Mouse (Mus musculus) natural killer cell, adult 2 months (primary cell): ENCODE measurements at regions not wholly inside any gene's neighbourhood (a gene's known extent, or its start where the extent isn't known, plus 50 kb on each side); places are given as distances from the start of the nearest gene placed in this dataset.

Source experiments
- DNase-seq, 2 experiments: peaks; one replicate each; pipeline ENCODE4 v3.0.0; 2022; ENCODE audit warnings: low spot score in 2 of 2

DNA sequence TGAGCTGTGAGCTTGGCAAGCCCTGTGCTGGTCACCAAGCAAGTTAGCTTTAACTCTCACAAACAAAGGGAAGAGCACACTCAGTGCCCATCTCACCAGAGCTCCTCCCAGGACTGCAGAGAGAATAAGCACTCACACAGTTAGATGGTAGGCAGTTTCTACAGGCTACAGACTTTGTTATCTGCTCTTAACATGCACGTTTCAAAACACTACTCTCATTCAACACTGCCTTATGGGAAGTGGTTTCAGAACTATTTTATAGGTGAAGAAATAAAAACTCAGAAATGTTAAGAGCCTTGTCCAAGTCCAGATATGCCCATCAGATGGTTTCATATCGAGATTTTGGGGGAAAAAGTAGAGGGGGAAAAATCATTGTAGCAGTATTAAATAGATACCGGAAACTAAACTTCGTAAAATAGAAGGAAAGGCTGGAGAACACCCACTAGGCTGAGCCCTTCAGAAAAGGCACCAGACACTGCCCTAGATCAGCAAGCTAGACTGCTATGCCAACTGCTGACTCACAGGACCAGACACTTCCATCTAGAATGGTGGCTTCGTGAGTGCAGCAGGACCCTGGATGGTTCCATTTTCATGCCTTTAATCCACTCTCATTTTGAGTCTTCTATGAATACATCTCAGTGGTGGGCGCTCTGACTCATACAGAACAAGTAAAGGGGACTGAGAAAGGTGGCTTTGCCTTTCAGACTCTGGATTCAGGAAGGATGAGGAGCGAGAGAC is 51.3 kb upstream of the Serbp1 start:
- no peak for DNase-seq

DNA sequence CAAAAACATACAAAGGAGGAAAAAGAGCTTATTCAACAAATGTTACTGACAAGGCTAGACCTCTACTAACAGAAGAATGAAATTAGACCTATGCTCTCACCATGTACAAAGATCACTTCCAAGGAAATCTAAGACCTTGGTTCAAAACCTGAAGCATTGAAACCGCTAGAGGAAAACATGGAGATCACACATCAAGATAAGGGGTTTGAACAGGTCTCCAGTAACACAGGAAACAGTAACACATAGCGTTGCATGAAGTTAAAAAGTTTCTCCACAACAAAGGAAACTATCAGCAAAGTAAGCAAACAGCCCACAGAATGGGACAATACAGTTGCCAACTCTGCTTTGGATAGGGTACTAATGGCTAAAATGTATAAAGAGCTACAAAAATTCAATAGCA is 53.3 kb upstream of the Serbp1 start:
- DNase-seq = no peak

DNA sequence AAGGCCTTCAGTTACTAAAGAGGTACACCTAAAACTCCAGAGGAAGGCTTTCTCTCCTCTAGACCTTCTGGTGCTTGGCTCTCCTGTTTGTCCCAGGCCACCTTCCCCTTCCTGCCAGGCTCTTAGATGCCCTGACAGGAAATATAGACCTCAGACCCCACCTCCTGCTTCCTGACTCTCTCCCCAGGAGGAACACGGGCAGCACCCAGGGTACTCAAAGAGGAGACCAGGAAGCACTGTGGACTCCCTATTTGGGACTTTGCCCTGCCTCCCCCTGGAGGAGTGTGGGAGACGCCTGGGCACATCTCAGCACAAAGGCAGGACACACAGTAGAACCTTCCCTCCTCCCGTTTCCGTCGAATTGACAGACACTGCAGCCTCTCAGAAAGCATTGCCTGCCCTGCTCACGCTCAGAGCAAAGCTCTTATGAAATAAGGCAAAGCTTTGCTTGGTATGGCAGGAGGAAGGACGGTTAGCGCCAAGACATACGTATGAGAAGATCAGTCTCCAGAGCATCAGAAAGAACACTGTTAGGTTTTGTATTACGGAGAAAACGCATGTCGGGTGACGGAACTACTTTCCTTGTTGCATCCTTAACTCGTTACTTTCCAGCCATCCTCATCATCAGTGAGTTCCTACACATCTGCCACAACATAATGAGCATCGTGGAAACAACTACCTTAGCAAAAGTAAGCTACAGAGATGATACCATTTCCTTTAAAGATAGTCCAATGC is 54.3 kb upstream of the Serbp1 start:
- no peak for DNase-seq

DNA sequence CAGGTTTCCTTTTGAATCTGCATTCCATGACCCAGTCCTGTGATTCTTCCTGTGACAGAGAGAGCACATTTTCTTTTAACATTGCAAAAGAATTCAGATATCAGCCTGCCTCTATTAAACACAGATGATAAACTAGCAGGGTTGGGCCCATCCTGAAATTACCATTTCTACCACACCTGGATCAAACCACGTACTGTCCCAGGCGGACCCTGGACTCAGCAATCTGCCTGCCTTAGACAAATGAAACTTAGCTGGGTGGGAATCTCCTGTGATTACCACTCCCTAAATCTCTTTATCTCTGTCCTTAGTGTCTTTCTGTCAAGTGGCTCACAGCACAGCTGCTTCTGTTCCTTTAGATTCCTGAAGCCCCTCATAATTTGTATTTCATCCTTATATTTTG is 55.5 kb upstream of the Serbp1 start:
- no peak for DNase-seq

DNA sequence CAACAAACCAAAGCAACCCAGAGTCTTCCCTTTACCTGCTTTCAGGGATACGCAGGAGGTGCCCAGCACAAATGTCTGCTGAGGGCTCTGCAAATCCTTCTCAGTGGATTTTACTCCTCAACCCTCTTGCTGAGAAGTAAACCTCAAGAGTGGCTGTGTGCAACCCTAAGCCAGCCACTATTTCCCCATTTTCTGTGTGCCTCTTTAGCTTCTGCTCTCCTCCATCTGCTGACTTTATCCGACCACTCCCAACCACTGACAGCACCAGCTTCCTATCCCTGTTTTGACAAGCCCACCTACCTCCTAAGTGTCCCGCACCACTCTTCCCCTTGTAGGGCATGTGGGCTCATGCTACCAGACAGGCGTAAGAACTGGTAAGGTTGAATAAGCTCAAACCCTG is 56.5 kb upstream of the Serbp1 start:
- no peak for DNase-seq

DNA sequence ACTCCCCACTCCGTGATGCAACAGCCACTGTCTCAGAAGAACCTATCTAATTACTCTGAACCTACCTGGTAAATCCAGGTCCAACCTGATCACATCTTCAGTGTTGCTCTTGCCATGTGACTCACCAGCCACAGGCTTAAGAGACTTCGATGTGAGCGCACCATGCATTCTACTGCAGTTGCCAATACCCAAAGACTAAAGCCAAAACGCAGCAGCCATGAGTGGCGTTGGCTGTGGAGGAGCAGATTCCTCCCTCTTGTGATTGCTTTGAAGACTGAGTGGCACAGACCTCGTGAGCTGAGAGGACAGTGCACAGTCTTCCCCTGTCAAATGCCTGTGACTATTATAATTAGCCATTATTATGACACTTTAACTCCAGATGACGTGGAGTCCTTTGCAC is 58.6 kb upstream of the Serbp1 start:
- no peak for DNase-seq

DNA sequence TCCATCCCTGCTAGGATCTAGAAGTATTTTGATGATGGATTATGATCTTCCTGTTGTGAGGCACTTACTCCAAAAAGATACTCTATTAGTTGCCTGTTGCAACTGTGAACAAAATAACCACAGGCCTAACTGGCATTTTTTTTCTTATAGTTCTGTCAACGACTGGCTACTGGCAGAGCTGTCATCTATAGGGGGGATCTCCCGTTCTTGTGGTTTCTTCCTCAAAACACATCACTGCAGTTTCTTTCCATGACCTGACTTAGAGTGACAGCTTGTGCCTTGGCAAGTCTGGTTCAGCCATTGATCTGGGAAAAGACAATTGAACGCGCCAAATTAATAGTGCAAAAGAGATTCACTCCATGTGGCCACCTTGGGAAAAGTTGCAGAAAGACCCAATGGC is 59.4 kb upstream of the Serbp1 start:
- DNase-seq = no peak

DNA sequence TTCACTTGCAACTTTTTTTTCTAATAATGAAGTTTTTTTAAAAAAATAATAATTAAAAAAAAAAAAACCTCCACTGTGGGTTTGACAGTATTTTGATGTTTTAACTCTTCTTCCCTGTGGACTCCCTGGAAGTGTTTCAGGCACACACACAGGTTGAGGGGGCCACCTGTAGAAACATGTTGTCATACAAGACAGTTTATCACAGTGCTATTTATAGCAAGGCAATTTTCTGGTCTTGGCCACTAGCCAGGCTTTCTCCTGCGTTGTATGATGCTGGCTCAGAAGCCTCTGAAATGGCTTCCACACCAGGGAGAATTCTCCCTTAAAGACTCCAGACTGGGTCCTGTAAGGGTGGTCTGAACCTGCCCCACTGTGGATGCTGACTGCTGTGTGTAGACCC is 59.9 kb upstream of the Serbp1 start:
- no peak for DNase-seq

DNA sequence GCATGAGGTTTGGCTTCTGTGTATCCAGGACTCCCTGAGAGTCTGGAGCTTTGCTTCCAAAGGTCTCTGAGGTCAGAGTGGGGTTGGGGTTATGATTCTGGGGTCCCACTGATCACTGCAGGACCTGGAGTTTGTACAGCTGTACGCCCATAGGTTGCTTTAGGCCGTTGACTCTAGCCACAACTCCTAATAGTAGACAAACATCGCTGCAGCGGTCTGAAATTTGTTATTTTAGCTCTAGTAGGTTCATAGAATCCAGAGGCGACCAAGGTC is 67.4 kb upstream of the Serbp1 start:
- no peak for DNase-seq

DNA sequence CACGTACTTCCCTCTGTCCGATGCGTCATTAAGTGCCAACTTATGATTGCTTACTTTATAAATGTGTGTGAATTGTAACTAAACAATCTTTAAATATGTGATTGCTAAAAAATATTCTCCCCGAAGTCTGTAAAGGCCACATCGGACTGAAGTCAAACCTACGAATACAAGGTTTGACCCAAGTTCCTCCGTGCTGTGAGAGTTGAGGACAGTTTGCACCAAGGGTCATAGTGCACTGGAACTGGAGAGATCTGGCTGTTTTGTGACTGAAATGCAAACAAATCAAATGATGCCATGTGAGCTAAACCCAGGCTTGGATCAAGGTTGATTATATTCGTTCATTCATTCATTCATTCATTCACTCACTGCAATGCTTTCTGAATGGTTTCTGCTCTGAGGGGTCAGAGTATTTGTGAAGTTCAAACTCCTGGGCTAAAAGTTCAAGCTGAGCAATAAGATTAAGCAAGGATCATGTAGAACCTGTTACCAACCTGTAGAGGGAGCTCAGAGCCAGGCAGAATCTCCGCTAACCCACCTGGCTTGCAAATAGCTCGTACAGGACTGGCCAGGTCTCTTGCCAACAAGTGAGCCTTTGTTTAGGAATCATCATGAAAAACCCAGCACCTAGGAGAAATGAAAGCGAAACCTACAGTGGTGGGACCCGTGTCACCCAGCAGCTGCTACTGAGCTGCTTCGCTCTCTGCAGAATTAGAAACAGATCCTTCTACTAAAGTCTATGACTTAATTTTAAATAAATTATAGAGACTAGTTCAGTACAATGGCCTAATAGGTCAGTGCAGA is 67.9 kb upstream of the Serbp1 start:
- peak; percentile 18 to 55 for DNase-seq

DNA sequence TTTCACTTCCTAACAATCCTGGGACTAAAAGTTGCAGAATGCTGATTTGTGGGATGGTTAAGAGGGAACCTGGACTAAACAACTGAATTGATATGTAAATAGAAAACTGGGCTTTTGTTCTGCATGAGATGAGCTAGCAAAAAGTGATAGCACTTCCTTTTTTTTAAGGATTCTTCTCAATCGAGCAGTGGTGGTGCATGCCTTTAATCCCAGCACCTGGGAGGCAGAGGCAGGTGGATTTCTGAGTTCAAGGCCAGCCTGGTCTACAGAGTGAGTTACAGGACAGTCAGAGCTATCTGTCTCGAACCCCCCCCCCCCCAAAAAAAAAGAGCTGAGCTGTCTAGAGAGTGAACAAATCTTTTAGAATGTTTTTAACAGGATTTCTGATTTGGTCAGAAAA is 69.2 kb upstream of the Serbp1 start:
- DNase-seq = no peak

DNA sequence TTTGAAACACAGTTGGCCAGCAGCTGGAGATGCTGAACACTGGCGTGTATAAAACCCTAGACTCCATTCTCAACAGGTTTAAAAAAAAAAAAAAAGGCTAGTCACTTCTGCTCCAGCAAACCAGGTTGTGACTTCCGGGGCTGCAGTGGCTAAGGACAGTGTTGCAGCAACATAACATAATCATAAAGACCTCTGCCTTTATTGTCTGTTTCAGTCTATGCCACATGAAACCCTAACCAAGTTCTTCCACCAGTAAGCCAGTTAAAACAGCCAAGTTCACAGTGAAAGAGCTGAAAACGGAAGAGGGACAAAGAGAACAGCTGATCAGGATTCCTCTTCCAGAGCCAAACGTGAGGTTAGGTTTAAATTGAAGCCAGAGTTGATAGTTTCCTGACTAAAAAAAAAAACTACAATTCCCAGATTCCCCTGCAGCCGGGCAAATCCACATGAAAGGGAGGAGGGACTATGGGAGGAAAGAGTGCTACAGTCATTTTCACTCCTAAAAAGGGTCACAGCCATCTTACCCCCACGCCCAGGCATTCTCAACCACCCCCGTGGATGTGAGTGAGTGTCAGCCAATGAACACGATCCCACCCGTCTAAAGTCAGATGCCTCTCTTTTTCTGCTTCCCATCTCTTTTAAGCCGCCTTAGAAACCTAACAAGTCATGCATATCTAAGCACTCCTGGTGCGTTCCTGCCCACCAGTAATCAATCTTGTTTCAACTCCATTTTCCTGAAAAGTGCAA is 69.8 kb upstream of the Serbp1 start:
- no peak for DNase-seq

DNA sequence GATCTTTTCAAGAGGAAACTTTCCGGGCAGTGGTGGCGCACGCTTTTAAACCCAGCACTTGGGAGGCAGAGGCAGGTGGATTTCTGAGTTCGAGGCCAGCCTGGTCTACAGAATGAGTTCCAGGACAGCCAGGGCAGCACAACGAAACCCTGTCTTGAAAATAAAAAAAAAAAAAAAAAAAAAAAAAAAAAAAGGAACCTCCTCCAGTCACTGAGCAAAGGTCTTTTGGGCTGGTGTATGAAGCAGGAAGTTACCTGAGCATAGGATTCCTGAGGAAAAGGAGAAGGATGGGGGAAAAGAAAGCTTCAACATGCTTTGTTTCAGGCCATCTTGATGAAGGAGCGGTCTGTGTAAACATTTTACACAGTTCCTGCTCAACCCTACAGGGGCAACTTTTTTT is 72.9 kb upstream of the Serbp1 start:
- DNase-seq = no peak

DNA sequence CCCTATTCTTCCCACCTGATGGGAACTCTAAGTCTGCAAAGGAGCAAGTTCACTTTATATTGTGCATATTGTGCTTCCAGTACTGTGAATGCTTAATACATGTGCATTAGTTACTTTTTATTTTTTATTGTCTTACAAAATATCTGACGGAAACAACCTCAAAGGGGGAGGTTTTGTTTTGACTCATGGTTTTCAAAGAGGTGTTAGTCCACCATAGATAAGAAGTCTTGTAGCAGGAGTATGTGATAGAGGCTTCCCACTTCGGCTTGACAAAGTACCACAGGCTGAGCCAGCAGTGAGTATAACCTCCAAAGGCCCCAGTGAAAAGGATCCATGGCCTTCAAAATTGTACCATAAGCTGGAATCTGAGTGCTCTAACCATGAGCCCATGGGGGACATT is 74.0 kb upstream of the Serbp1 start:
- DNase-seq = no peak

DNA sequence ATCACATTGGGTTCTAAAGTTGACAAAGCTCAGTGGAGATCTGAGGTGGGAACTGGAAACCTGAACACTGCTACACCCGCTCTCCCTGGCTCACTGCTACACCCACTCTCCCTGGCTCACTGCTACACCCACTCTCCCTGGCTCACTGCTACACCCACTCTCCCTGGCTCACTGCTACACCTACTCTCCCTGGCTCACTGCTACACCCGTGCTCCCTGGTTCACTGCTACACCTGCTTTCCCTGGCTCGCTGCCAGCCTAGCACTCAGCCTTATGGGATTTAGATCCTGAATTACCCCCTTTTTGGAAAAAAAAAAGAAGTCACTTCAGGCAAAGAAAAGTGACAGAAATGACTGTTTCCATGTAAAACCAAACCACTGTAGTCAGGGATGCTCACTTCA is 75.2 kb upstream of the Serbp1 start:
- no peak for DNase-seq

DNA sequence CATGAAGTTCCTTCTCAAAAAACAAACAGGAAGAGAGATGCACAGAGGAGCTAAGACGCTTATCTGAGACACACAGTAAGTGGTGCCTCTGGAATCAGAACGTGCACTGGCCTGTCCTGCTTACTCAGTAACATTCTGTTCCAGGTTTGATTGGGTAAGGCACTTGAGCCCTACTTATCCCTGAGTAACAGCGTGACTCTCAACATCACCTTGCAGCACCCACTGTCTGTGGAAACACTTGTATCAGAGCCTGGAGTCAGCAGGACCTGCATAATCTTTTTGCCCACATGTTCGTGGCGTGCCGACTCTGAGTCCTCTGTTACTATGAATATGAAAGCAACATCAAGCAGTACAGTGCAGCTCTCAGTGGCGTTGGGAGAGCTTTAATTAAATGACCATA is 76.4 kb upstream of the Serbp1 start:
- DNase-seq = no peak

DNA sequence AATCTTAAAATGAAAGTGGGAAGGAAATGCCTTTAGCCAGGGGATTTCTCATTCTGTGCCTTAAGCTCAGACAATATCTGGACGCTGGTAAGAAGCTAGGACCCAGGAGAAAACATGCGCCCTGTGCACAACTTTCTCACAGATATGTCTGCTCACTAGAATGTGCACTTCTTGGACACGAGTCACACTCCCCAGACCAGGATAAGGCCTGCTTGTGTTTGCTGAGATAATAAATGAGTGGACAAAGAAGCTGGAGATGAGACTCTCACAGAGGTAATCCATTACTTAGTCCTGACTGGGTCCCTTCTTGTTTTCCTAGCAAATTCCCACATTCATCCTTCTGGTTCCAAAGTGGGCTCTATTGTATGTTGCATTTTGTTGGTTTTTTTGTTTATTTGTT is 77.4 kb upstream of the Serbp1 start:
- no peak for DNase-seq

DNA sequence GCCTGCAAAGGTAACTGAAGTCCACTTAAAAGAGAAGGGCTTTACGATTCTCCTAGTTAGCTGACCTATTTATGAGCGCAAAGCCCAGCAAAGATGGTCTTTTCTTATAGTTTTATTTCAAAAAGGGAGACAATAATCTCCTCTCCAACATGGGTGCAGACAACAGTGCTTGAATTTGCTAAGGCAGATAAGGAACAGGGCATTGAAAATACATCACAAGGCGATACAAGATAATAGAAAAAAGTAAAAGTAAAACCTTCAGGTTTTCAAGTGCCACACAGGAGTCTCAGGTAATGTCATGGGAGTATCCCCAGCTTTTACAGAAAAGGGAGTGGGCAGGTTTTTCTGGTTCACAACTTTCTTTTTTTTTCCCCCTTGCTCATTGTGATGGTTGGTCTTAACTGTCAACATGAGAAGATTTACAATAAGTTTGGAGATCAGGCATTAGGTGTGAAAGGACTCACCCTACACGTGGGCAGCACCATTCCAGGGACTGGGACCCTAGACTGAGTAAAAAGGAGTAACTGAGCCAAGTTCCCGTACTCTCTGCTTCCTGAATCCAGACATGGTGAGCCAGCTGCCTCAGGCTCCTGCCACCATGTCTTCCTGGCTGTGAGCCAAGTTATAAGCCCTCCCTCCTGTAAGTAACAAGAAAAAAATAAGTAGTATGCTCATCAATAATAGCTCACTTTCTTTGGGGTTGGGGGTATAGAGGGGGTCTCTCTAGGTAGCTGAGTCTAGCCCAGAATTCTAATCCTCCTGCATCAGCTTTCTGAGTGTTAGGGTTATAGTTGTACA is 78.1 kb upstream of the Serbp1 start:
- no peak for DNase-seq

DNA sequence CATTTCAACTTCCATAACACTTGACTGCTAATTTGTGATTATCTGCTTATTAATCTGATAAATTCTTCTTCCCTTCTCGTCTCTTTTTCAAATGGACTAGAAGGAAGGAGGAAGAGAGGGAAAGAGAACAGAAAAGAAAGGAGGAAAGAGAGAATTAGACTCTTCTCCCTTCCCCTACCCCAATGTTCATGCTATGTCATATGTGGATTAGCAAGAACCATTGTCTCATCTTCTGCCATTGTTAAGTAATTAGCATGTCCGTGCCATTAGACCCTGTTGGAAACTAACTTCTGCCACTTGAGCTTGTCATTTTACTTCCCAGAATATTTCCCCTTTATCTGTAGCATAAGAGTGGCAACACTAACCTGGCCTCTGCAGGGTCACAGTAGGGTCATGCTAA is 78.8 kb upstream of the Serbp1 start:
- no peak for DNase-seq

DNA sequence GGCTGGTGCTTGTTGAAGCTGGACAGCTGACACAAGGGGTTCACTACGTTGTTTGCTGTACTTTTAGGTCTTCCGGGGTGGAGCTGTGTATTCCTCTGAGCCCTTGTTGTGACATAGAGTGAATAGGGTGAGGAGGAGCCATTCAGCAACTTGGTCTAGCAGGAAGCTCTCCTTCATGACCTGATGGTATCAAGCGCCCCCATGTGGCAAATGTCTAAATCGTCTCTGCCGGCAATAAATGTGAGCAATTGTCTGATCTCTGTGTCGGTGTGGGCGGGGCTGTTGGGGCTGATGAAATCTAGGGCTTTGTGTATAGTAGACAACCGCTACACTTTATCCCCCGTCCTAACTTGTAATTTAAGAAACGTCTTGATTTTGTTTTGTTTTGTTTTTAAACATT is 79.2 kb upstream of the Serbp1 start:
- peak; percentile 82 to 86 for DNase-seq

DNA sequence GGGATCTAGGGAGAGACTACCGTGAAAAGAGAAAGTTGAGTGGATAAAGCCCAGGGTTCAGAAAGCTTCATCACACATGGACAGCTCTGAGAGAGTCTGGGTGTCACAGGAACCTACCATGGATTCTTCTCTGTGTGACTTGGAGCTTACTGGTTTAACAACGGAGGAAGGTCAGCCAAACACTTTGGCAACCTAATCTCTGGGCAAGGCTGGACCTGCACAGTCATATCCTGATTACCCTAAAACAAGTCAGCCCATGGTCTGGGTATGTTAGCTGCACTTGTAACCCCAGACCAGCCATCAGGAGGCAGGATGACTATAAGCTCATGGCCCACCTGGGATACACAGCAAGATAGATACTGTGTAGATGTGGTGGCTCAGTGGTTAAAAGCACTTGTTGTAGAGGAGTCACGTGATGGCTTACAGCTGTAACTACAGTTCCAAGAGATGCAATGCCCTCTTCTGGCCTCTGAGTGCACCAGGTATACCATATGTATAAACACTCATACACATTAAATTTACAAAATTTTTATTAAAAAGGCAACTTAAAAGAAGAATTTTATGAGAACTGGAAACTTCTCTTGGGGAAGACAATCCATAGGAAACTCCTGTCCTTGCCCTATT is 85.0 kb upstream of the Serbp1 start:
- DNase-seq = no peak
